Mouse (Mus musculus) CH12.LX (cell line): Measurements from ENCODE around the gene Pogz.

Experiments used
- BHLHE40 ChIP-seq: IDR thresholded peaks from 2 replicates; pipeline ENCODE4 v1.6.1; 2011; ENCODE audit warnings: mild to moderate bottlenecking, low read depth, low read length, improper control_type of control experiment
- CHD2 ChIP-seq: IDR thresholded peaks from 2 replicates; pipeline ENCODE4 v1.6.1; 2011; ENCODE audit warnings: low read length, improper control_type of control experiment
- CTCF ChIP-seq, 2 experiments: IDR thresholded peaks in 1 of 2; conservative IDR thresholded peaks in 1 of 2; 2 replicates each; pipeline ENCODE4 v1.5.1; 2011 to 2012; ENCODE audit warnings: low read depth in 2 of 2, low read length in 2 of 2, improper control_type of control experiment in 1 of 2, inconsistent platforms in 1 of 2, mild to moderate bottlenecking in 1 of 2, moderate library complexity in 1 of 2
- EP300 ChIP-seq: IDR thresholded peaks from 2 replicates; pipeline ENCODE4 v1.6.1; 2011; ENCODE audit warnings: low read length, improper control_type of control experiment
- HCFC1 ChIP-seq: IDR thresholded peaks from 2 replicates; pipeline ENCODE4 v1.6.1; 2012; ENCODE audit warnings: low read depth, mild to moderate bottlenecking, inconsistent platforms, low read length, improper control_type of control experiment
- KAT2A ChIP-seq: IDR thresholded peaks from 2 replicates; pipeline ENCODE4 v1.6.1; 2012; ENCODE audit warnings: low read length, improper control_type of control experiment, inconsistent platforms; ENCODE audit not compliant: insufficient replicate concordance
- MAFK ChIP-seq: IDR thresholded peaks from 2 replicates; pipeline ENCODE4 v1.6.1; 2011; ENCODE audit warnings: low read length, improper control_type of control experiment; ENCODE audit not compliant: insufficient replicate concordance
- MAX ChIP-seq: IDR thresholded peaks from 2 replicates; pipeline ENCODE4 v1.6.1; 2011; ENCODE audit warnings: low read length, improper control_type of control experiment
- MXI1 ChIP-seq: IDR thresholded peaks from 2 replicates; pipeline ENCODE4 v1.6.1; 2011; ENCODE audit warnings: mild to moderate bottlenecking, low read depth, low read length, improper control_type of control experiment
- MYC ChIP-seq: IDR thresholded peaks from 2 replicates; pipeline ENCODE4 v1.6.1; 2011; ENCODE audit warnings: low read depth, mild to moderate bottlenecking, improper control_type of control experiment, low read length
- POLR2A ChIP-seq: IDR thresholded peaks from 2 replicates; pipeline ENCODE4 v1.6.1; 2011; ENCODE audit warnings: low read depth, mild to moderate bottlenecking, improper control_type of control experiment, low read length
- RCOR1 ChIP-seq: conservative IDR thresholded peaks from 2 replicates; pipeline ENCODE4 v1.6.1; 2012; ENCODE audit warnings: low read depth, mild to moderate bottlenecking, inconsistent platforms, low read length, improper control_type of control experiment
- TCF12 ChIP-seq: IDR thresholded peaks from 2 replicates; pipeline ENCODE4 v1.6.1; 2014; ENCODE audit warnings: low read depth, mild to moderate bottlenecking, inconsistent platforms, low read length, improper control_type of control experiment
- ZC3H11A ChIP-seq: IDR thresholded peaks from 2 replicates; pipeline ENCODE4 v1.6.1; 2012; ENCODE audit warnings: low read depth, mild to moderate bottlenecking, inconsistent platforms, low read length, improper control_type of control experiment

- TF ChIP-seq HCFC1 = no peak
- no peak for TF ChIP-seq KAT2A
- TF ChIP-seq CTCF (conservative IDR thresholded peaks at IDR 0.05 in 1 of 2, IDR thresholded peaks at IDR 0.05 in 1 of 2; ENCODE audit: low read depth in 2 of 2, low read length in 2 of 2) = peak; percentile 58 to 81
- TF ChIP-seq MYC = no peak
- no peak for TF ChIP-seq MAFK
- no peak for TF ChIP-seq EP300
- TF ChIP-seq POLR2A = no peak
- TF ChIP-seq MAX = no peak
- no peak for TF ChIP-seq MXI1
- no peak for TF ChIP-seq TCF12
- TF ChIP-seq RCOR1 = no peak
- no peak for TF ChIP-seq CHD2
- no peak for TF ChIP-seq ZC3H11A
- TF ChIP-seq BHLHE40 = no peak
These were observed 65.4 kb downstream of the Pogz start for GRCm38 (mm10) chr3:94902747-94903146.
